Mouse (Mus musculus) brain, embryonic 14.5 days (tissue): ENCODE measurements around the gene Tmcc2.

ENCODE experiments used
- CTCF ChIP-seq: fragments of 200-500 bp; IDR thresholded peaks from 2 replicates; pipeline ENCODE4 v1.5.1; 2012; ENCODE audit warnings: inconsistent platforms, mild to moderate bottlenecking, moderate library complexity, borderline replicate concordance; ENCODE audit not compliant: insufficient read depth, insufficient read length; ENCODE audit errors: extremely low read depth
- POLR2A ChIP-seq: fragments of 200-500 bp; IDR thresholded peaks from 2 replicates; pipeline ENCODE4 v1.6.1; 2012; ENCODE audit warnings: mild to moderate bottlenecking, inconsistent platforms, borderline replicate concordance; ENCODE audit not compliant: poor library complexity, insufficient read depth, insufficient read length, severe bottlenecking; ENCODE audit errors: extremely low read depth

- TF ChIP-seq CTCF (no peak), POLR2A (no peak)
Measured at GRCm38 (mm10) chr1:132375256-132375655, 15.8 kb downstream of the Tmcc2 start.
